Mouse (Mus musculus) stomach, embryonic 15.5 days (tissue): ENCODE results near the gene Plekha8. TPM values are rescaled to one million over a fixed set of nuclear protein-coding genes. Genes with fewer than 3 reads are reported as not detected.

Source experiments
- ATAC-seq: fragments of 200-750 bp; cut with Nextera tagmentation; 2 replicates; pipeline ENCODE4 v1.8.0; 2017; ENCODE audit warnings: low read depth, moderate number of reproducible peaks, moderate TSS enrichment; ENCODE audit not compliant: insufficient read depth, low FRiP score
- H3K27ac ChIP-seq: fragments of 300-500 bp; sonication (generic); 2 replicates; pipeline ENCODE4 v1.5.1; 2015; ENCODE audit warnings: mild to moderate bottlenecking, inconsistent platforms
- H3K27me3 ChIP-seq: fragments of 300-500 bp; sonication (generic); replicated peaks from 2 replicates; pipeline ENCODE4 v1.6.1; 2015; ENCODE audit warnings: inconsistent platforms
- H3K36me3 ChIP-seq: fragments of 300-500 bp; sonication (generic); 2 replicates; pipeline ENCODE4 v1.6.1; 2015; ENCODE audit warnings: inconsistent platforms
- H3K4me1 ChIP-seq: fragments of 300-500 bp; sonication (generic); 2 replicates; pipeline ENCODE4 v1.6.1; 2015; ENCODE audit warnings: inconsistent platforms
- H3K4me2 ChIP-seq: fragments of 300-500 bp; sonication (generic); 2 replicates; pipeline ENCODE4 v1.6.1; 2015; ENCODE audit warnings: mild to moderate bottlenecking, inconsistent platforms
- H3K4me3 ChIP-seq: fragments of 300-500 bp; sonication (generic); replicated peaks from 2 replicates; pipeline ENCODE4 v1.5.1; 2015; ENCODE audit warnings: inconsistent platforms
- H3K9ac ChIP-seq: fragments of 300-500 bp; sonication (generic); 2 replicates; pipeline ENCODE4 v1.6.1; 2015; ENCODE audit warnings: inconsistent platforms
- H3K9me3 ChIP-seq: fragments of 300-500 bp; sonication (generic); 2 replicates; pipeline ENCODE4 v1.6.1; 2016; ENCODE audit warnings: inconsistent platforms
- WGBS: fragments of 180-500 bp; shearing (Covaris S2); methylation state at CpG from one replicate; pipeline ENCODE4 v1.1.7; 2015; 5-methylcytosine and 5-hydroxymethylcytosine counted together
- polyA plus RNA-seq: library from polyadenylated mRNA; unstranded; fragments of >200 nt; fragmentation: Nextera tagmentation; extraction: Ambion mirVana; gene quantifications from 2 replicates; pipeline ENCODE4 v1.2.1, GENCODE M21; 2015

Gene Plekha8
- polyA plus RNA-seq, 1 experiment from 2014 or later, result 5.8 TPM

DNA sequence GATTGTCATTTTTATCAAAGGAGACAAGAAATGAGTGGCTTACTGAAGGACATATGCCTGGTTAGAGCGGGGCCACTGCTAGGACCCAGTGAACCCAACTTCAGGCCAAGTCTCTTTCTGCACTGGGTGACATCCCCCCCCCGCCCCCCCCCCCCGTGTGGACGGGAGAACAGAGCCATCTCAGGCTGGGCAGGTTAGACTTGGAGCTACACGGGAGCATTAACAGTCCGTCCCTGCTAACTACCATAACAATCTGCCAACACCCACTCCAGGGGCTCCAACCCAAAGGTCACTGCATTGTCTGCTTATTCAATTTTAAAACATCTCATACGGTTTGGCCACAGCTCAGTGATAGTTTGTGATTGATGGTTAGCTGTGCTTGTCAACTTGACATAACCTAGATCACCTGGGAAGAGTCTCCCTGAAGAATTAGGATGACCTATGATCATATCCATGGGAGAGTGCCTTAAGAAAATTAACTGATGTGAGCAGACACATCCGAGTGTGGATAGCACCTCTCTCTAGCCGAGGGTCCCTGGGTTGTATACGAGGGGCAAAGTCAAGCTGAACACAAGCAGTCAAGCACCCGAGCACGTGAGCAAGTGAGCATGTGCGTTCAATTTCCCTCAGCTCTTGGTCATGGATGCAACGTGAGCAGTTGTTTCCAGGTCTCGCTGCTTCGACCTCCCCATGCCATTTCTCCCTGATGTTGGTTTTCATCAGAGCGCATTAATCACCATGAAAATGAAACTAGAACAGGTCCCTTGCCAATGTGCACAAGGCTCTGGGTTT, 32.7 kb upstream of the Plekha8 start:
- no peak overlapping the region for H3K4me3 ChIP-seq
- no peak for ATAC-seq
- H3K27ac ChIP-seq, result no peak overlapping the region
- H3K27me3 ChIP-seq, result no peaks in the 10 kb centered on the region
- H3K9me3 ChIP-seq, result no peaks in the 10 kb centered on the region
- no peak overlapping the region for H3K9ac ChIP-seq
- no peaks in the 10 kb centered on the region for H3K36me3 ChIP-seq
- WGBS, result 77% methylated on average over 17 of the region's 17 CpGs
- H3K4me2 ChIP-seq, result no peak overlapping the region
- no peaks in the 10 kb centered on the region for H3K4me1 ChIP-seq

DNA sequence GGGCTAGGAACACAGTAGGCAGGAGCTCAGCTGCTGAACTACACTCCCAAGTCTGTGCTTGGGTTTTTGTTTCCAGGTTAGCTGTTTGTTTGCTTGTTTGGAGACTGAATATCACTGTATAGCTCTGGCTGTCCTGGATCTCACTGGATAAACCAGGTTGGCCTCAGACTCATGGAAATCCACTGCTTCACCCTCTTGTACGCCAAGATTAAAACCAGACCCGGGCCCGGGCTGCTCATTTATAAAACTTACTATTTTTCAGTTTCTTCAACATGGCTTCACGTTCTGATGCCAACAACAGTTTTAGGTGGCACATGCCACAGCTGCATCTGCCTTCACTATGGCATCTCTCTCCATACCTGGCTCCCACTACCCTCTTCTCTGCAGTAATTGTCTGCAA, 31.4 kb upstream of the Plekha8 start:
- Histone ChIP-seq H3K4me1 (no peaks in the 10 kb centered on the region), H3K9ac (no peak overlapping the region), H3K9me3 (no peaks in the 10 kb centered on the region), H3K36me3 (no peaks in the 10 kb centered on the region), H3K4me2 (no peak overlapping the region), H3K27me3 (no peaks in the 10 kb centered on the region), H3K4me3 (no peak overlapping the region), H3K27ac (no peak overlapping the region)
- no peak for ATAC-seq
- WGBS, result 86% methylated on average over 4 of the region's 4 CpGs

DNA sequence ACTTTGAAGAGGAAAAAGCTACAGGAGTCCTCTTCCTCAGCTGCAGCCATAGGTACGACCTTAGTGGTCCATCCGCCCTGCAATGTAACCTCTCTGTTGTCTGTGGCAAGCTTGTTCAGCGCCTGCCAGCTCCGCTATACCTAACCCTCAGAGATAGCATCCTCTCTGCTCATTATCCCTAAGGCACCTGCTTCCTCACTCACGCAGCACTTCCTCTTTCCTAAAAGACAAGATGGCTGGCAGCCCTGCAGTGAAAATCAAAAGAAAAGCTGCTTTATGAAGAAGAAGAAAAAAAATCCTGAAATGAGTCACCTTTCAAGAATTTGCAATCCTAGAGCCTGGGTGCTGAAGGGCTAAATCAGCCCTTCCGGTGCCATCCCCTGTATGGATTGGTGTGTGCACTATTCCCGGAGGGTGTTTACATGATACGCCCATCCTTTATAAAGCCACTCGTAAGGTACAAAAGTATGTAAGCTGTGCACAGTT, 30.4 kb upstream of the Plekha8 start:
- 55% methylated on average over 9 of the region's 9 CpGs for WGBS
- Histone ChIP-seq H3K9me3 (no peaks in the 10 kb centered on the region), H3K4me3 (no peak overlapping the region), H3K27me3 (no peaks in the 10 kb centered on the region), H3K9ac (no peak overlapping the region), H3K4me1 (no peaks in the 10 kb centered on the region), H3K36me3 (no peaks in the 10 kb centered on the region), H3K27ac (no peak overlapping the region), H3K4me2 (peak overlapping the region; percentile 92; the same call in 1 of the 2 replicates)
- ATAC-seq, result no peak

DNA sequence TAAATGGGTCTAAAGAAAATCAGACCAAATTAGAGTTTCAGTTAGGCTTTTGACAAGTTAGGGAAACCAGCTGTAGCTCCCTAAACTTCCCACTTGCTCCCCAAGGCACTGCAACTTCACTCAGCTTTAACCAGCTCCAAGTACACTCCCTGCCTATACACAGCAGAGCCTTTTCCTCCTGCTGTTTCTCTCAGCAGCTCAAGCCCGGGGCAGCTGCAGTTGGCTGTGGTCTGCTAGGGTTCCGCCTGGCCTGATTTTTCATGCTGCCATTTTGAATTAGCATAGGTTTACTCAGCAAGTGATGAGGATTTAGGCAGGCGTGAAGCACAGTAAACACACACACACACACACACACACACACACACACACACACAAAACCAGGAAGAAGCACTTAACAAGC, 29.9 kb upstream of the Plekha8 start:
- no peaks in the 10 kb centered on the region for H3K27me3 ChIP-seq
- 45% methylated on average over 3 of the region's 3 CpGs for WGBS
- H3K4me2 ChIP-seq, result peak overlapping the region; percentile 92; the same call in 1 of the 2 replicates
- H3K4me1 ChIP-seq, result no peaks in the 10 kb centered on the region
- H3K9me3 ChIP-seq, result no peaks in the 10 kb centered on the region
- no peak overlapping the region for H3K9ac ChIP-seq
- no peak overlapping the region for H3K4me3 ChIP-seq
- H3K27ac ChIP-seq, result no peak overlapping the region
- no peak for ATAC-seq
- no peaks in the 10 kb centered on the region for H3K36me3 ChIP-seq

DNA sequence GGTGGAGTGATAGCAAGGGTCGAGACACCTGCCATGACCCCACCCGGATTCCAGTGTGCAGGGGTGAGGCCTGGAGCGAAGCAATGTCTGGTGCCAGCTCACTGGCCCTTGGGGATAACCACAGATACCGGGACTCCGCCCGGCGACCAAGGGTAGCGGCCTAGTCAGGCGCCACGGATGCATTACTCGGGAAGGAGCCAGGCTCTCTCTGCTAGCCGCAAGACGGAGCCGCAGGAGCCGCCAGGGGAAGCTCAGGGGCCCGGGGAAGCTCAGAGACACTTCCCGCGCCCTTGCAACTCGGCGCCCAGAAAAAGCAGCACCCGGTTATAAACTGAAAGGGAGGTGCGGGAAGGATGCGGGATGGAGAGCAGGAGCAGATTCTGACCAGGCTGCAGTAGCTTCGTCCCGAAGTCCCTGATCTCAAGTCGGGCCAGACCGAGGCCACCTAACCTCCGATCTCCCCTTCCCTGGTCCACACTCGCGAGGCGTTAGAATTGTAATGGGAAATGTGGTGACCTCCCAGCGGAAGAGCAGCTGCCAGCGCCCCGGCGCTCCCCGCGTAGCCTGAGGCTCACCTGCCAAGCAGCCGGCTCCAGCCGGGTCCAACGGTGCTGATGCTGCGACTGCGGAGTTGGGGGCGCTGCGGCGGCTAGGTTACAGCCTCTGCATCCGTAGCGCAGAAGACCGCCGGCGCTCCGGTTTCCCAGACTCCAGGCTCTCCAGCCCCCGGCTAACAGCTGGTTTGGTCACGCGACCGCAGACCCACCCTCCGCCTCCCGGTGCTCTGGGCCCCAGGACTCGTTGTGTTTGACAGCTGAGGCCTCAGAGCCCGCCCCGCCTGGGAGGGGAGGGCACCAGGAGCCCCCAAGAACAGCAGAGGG, 29.0 kb upstream of the Plekha8 start, which contains the start of gene Scrn1:
Gene Scrn1 (minus strand): TSS at position 825 of the 881 bp plus-strand sequence.
- Histone ChIP-seq H3K36me3 (no peaks in the 10 kb centered on the region), H3K9ac (peak within 1 kb of the TSS; percentile 17; the same call in 1 of the 2 replicates), H3K9me3 (no peaks in the 10 kb centered on the region), H3K4me2 (peak within 1 kb of the TSS; percentile 92), H3K4me3 (peak within 1 kb of the TSS; percentile 48), H3K27me3 (no peaks in the 10 kb centered on the region), H3K27ac (no peak within 1 kb of the TSS), H3K4me1 (no peaks in the 10 kb centered on the region)
- ATAC-seq, result peak; percentile 82
- under 1% methylated on average over 60 of the region's 60 CpGs for WGBS

DNA sequence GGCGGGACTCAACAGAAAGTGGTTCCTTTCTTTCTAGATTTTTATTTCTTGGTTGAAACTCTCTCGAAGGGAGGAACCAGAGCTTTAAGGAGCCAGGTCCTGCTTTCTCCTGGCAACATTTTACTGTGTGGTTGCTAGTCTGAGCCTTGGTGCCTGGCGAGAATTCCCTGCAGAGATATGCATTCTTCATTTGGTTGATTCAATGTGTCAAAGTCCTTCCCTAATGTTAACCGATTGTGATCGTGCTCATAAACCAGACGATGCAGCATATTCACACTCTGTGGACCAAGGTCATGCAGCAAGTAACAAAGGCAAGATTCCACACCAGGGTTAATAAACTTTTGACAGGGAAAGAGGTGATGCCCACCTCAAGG, 28.4 kb upstream of the Plekha8 start:
- H3K9ac ChIP-seq, result peak overlapping the region; percentile 17; the same call in 1 of the 2 replicates
- no peaks in the 10 kb centered on the region for H3K36me3 ChIP-seq
- H3K4me3 ChIP-seq, result peak overlapping the region; percentile 48
- 8% methylated on average over 6 of the region's 6 CpGs for WGBS
- H3K27me3 ChIP-seq, result no peaks in the 10 kb centered on the region
- 0 out of 2 replicates have a peak, but pooled peaks have one; percentile 5 for ATAC-seq
- no peaks in the 10 kb centered on the region for H3K4me1 ChIP-seq
- H3K4me2 ChIP-seq, result peak overlapping the region; percentile 92
- H3K9me3 ChIP-seq, result no peaks in the 10 kb centered on the region
- H3K27ac ChIP-seq, result no peak overlapping the region

DNA sequence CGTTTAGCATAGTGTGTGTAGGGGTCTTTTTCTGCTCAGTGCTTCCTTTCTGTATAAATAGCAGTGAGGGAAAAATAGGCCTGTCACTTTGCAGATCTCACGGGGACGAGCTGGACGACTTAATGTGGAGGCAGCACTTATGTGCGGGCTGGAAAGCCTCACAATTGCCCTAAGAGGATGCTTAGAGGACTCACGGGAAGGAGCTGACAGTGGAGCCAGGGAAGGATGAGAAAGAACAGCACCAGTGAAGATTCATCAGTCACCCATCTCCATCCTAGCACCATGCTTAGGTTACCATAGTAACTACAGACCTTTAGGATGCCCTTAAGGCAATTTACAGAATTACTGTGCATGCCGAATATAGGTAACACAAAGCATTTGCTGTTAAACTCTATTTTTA, 25.1 kb upstream of the Plekha8 start:
- Histone ChIP-seq H3K27ac (no peak overlapping the region), H3K4me1 (0 out of 2 replicates have a peak, but pooled peaks cover 2% of the 10 kb centered on the region), H3K27me3 (no peaks in the 10 kb centered on the region), H3K4me3 (no peak overlapping the region), H3K9ac (no peak overlapping the region), H3K9me3 (no peaks in the 10 kb centered on the region), H3K36me3 (no peaks in the 10 kb centered on the region), H3K4me2 (no peak overlapping the region)
- no peak for ATAC-seq
- 32% methylated on average over 7 of the region's 7 CpGs for WGBS

DNA sequence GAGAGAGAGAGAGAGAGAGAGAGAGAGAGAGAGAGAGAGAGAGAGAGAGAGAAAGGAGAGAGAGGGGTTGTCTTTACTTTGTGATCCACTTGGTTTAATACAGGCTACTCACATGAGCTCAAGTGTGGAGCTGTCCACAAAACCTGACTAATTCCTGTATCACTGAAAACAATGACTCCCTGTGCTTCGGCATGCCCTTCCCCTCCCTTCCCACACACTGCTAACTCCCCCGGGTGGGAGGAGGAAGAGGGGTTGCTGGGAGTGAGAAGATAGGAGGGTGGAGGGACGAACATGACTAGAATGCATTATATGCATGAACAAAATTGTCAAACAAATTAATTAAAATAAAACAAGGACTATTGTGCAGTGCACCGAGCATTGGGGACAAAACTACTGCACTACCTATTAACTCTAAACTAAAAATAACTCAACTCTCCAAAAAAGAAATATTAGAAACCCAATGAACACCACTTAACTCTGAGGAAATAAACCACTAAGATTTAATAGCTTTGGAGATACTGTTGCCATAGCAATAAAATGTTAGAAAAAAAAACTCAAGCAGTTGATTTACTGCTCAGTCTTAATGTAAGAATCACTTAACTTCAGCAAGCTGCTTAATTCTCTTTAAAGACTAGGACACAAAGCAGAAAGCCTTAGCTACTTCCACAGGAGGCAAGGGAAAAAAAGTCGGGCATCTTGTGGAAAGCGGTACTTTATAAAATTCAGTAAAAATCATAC, 21.5 kb upstream of the Plekha8 start:
- H3K9ac ChIP-seq, result no peak overlapping the region
- H3K27ac ChIP-seq, result no peak overlapping the region
- no peak overlapping the region for H3K4me2 ChIP-seq
- H3K27me3 ChIP-seq, result no peaks in the 10 kb centered on the region
- H3K36me3 ChIP-seq, result no peaks in the 10 kb centered on the region
- no peak for ATAC-seq
- no peak overlapping the region for H3K4me3 ChIP-seq
- H3K4me1 ChIP-seq, result 0 out of 2 replicates have a peak, but pooled peaks cover 2% of the 10 kb centered on the region
- H3K9me3 ChIP-seq, result no peaks in the 10 kb centered on the region
- 26% methylated on average over 6 of the region's 6 CpGs for WGBS

DNA sequence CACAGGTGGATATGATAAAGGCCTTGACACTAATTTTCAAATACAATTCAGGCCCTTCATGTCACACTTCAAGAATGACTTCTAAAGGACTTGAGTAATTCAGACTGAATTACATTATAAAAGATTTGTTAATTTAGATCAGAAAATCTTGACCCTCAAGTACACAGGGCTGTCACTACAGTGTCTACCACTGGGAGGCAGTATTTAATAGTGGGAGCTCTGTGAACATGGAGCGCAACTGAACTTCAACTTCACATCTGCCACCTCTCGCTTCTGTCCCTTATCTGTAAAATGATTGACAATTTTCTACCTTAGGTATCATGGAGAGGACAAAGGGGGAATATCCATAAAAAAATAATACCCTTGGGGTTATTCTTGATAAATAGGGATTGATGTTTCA, 8.7 kb upstream of the Plekha8 start:
- Histone ChIP-seq H3K4me3 (no peak overlapping the region), H3K9me3 (no peaks in the 10 kb centered on the region), H3K27me3 (no peaks in the 10 kb centered on the region), H3K4me1 (peaks cover 3% of the 10 kb centered on the region; the same call in 1 of the 2 replicates), H3K36me3 (no peaks in the 10 kb centered on the region), H3K9ac (no peak overlapping the region), H3K4me2 (no peak overlapping the region), H3K27ac (no peak overlapping the region)
- ATAC-seq, result no peak
- WGBS, result 37% methylated on average over 2 of the region's 2 CpGs

DNA sequence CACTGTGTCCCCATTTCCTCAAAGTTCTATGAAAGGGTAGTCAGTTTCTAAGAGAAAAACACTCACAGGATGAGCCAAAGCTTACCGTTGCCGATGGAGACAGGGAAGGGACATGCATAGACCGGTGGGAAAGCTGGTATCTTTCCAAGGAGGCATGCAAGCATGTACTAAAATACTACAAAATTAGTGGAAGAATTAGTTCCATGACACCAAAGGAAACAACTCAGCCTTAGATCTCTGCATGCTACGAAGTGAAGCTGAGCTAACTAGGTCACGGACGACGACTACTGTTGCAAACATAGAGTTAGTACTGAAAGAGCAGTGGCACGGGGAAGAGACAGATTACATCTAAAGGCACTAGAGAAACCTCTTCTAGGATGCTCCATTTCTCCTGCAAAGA, 8.0 kb upstream of the Plekha8 start:
- ATAC-seq, result no peak
- Histone ChIP-seq H3K4me1 (peaks cover 3% of the 10 kb centered on the region; the same call in 1 of the 2 replicates), H3K27me3 (no peaks in the 10 kb centered on the region), H3K9ac (no peak overlapping the region), H3K4me2 (no peak overlapping the region), H3K36me3 (no peaks in the 10 kb centered on the region), H3K4me3 (no peak overlapping the region), H3K9me3 (no peaks in the 10 kb centered on the region), H3K27ac (no peak overlapping the region)
- WGBS, result 86% methylated on average over 8 of the region's 8 CpGs

DNA sequence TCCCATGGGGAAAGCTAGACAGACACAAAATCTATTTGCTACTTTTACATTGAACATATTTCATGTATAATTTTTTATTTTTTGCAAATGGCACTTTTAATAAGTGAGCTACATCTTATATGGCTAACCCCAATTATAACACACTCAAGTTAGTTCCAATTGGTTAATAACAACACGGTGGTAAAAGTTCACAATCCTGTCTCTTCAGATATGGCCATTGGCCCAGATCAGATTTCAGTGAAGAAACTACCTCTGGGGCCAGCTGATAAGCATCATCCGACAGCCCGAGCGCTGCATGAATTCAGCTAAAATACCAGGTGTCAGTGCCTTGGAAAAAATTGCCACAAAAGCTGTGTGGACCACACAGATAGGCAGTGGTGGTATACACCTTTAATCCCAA, 7.2 kb upstream of the Plekha8 start:
- H3K4me1 ChIP-seq, result peaks cover 3% of the 10 kb centered on the region; the same call in 1 of the 2 replicates

More for the DNA sequence above, 7.2 kb upstream of the Plekha8 start:
- no peak overlapping the region for H3K4me3 ChIP-seq
- H3K9ac ChIP-seq, result no peak overlapping the region
- WGBS, result 64% methylated on average over 4 of the region's 4 CpGs
- H3K36me3 ChIP-seq, result no peaks in the 10 kb centered on the region
- no peaks in the 10 kb centered on the region for H3K9me3 ChIP-seq
- H3K4me2 ChIP-seq, result no peak overlapping the region
- no peak for ATAC-seq
- no peaks in the 10 kb centered on the region for H3K27me3 ChIP-seq
- H3K27ac ChIP-seq, result no peak overlapping the region
